Mouse (Mus musculus) liver, embryonic 14.5 days (tissue): ENCODE measurements around the gene Rhag.

Source experiments
- CTCF ChIP-seq: IDR thresholded peaks from 2 replicates; pipeline ENCODE4 v1.5.1; 2016; ENCODE audit warnings: antibody characterized with exemption, low read depth, control low read depth
- EP300 ChIP-seq: IDR thresholded peaks from 2 replicates; pipeline ENCODE4 v1.6.1; 2016; ENCODE audit warnings: antibody characterized with exemption, low read depth

DNA sequence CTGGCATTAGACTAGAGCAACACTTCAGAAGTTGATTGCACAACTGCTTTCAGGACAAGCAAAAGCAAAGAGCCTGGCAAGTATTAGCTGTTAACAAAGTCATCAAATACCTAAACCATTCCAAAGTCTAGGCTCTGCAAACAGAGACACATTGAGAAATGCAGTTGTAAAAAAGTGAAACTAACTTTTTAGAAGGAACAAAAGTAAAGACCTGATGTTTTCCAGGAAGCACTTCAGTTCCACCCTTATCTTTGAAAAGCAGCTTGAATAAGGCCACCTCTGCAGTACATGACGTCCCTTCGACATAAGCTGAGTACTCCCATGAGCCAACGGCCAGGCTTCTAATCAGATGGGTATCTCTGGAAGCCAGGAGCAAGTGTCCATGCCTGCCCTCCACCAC, 4.4 kb upstream of the Rhag start:
- TF ChIP-seq CTCF: no peak
- TF ChIP-seq EP300: peak; percentile 99
